Mouse (Mus musculus): ENCODE measurements around the gene Fbxw11. TPM values are rescaled to one million over a fixed set of nuclear protein-coding genes. Genes with fewer than 3 reads are reported as not detected.

The Fbxw11 gene
- polyA plus RNA-seq, 1 experiment from 2014 or later: 65.1 TPM

DNA sequence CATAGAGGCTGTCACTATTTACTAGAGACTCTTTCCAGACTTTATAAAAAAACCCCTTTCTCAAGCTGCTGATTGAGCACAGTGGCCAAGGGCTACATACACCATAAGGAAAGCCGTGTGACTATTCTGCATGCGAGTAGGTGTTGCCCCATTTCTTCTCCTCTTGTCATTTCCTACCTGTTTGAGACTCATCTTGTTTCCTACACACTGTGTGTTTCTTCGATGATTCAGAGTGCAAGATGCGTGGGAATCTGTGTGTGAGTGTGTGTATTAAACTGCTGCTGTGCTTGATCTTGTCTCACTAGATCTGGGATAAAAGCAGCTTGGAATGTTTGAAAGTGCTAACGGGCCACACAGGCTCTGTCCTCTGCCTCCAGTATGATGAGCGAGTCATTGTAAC lies 90.7 kb downstream of the Fbxw11 start:
- ATAC-seq (ENCODE audit: insufficient number of reproducible peaks, low FRiP score, low TSS enrichment, low read depth): no peak
- WGBS: 89% methylated on average over 6 of the region's 6 CpGs

DNA sequence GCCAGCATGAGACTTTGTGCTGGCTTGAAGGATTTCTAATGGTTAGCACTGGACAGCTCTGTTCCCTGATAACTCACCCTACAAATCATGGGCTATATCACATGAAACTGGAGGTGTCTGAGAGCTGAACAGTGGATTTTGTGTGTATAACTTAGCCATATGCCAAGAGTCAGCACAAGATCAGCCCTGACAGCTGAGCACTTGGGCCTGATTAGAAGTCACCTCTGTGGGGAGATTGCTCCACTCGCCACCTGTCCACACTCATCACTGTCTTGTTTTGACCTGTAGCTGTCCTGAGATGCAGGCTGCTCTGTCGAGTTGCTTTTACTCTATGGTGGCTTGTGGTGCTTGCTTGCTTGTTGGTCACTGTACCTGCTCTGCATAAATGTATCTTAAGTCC lies 93.8 kb downstream of the Fbxw11 start:
- H3K36me3 ChIP-seq: peaks cover 80% of the 10 kb centered on the region
- no peaks in the 10 kb centered on the region for H3K4me1 ChIP-seq
- 82% methylated on average over 2 of the region's 2 CpGs for WGBS
- no peaks in the 10 kb centered on the region for H3K27me3 ChIP-seq
- H3K9ac ChIP-seq: no peak overlapping the region
- H3K4me3 ChIP-seq (replicated peaks): no peak overlapping the region
- H3K9me3 ChIP-seq (replicated peaks): no peaks in the 10 kb centered on the region
- ATAC-seq (ENCODE audit: insufficient number of reproducible peaks, low FRiP score, low TSS enrichment, low read depth): no peak
- H3K27ac ChIP-seq (replicated peaks): no peak overlapping the region
- H3K4me2 ChIP-seq (replicated peaks): no peak overlapping the region

More for the DNA sequence above, 90.7 kb downstream of the Fbxw11 start:
- no peaks in the 10 kb centered on the region for H3K4me1 ChIP-seq
- no peak overlapping the region for H3K4me3 ChIP-seq (replicated peaks)
- peaks cover 56% of the 10 kb centered on the region for H3K36me3 ChIP-seq
- H3K9me3 ChIP-seq (replicated peaks): no peaks in the 10 kb centered on the region
- H3K4me2 ChIP-seq (replicated peaks): no peak overlapping the region
- no peaks in the 10 kb centered on the region for H3K27me3 ChIP-seq
- H3K9ac ChIP-seq: no peak overlapping the region
- no peak overlapping the region for H3K27ac ChIP-seq (replicated peaks)

DNA sequence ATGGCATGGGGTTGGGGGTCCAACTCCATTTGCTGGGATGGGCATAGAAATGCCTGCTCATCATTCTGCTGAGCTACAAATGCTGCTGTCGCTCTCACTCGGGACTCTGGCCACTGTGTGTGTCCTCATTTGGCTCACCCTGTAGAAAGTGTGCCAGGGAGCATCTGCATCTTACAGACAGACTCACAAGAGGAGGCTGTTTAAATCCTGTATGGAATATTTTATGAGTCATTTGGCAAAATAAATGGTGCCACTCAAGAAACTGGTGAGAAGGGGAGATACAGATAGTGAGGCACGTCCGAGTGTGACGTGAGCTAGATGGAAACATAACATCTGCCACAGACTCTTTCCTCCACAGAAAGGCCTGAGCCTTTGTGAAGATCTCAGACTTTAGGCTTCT lies 95.2 kb downstream of the Fbxw11 start:
- 88% methylated on average over 5 of the region's 5 CpGs for WGBS
- peaks cover 86% of the 10 kb centered on the region for H3K36me3 ChIP-seq

DNA sequence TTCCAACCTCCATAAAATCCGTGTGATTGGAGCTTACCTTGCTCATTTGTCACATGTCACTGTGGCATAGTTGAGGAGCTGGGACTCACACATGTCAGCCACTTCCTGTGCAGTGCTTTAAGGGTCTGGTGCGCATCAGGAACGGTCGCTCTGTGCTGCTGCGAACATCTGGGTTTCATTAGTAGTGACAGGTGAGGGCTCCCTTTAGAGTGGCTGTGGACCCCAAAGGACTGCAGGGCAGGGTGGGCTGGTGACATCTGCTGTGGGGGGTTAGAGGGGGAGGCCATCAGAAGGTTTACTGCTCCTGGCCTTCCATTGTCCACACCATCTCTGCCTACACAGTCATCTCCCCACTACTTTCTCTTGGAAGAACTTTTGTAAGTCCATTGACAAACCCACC lies 101.4 kb downstream of the Fbxw11 start:
- Histone ChIP-seq H3K27ac (replicated peaks) (no peak overlapping the region), H3K9me3 (replicated peaks) (no peaks in the 10 kb centered on the region), H3K9ac (no peak overlapping the region), H3K27me3 (no peaks in the 10 kb centered on the region), H3K4me2 (replicated peaks) (no peak overlapping the region), H3K36me3 (peaks cover 65% of the 10 kb centered on the region), H3K4me3 (replicated peaks) (no peak overlapping the region), H3K4me1 (no peaks in the 10 kb centered on the region)
- 41% methylated on average over 5 of the region's 5 CpGs for WGBS
- ATAC-seq (ENCODE audit: insufficient number of reproducible peaks, low FRiP score, low TSS enrichment, low read depth): no peak

More for the DNA sequence above, 95.2 kb downstream of the Fbxw11 start:
- no peaks in the 10 kb centered on the region for H3K4me1 ChIP-seq
- H3K9ac ChIP-seq: no peak overlapping the region
- no peak overlapping the region for H3K27ac ChIP-seq (replicated peaks)
- no peak overlapping the region for H3K4me2 ChIP-seq (replicated peaks)
- no peak for ATAC-seq (ENCODE audit: insufficient number of reproducible peaks, low FRiP score, low TSS enrichment, low read depth)
- no peak overlapping the region for H3K4me3 ChIP-seq (replicated peaks)
- no peaks in the 10 kb centered on the region for H3K9me3 ChIP-seq (replicated peaks)
- no peaks in the 10 kb centered on the region for H3K27me3 ChIP-seq

DNA sequence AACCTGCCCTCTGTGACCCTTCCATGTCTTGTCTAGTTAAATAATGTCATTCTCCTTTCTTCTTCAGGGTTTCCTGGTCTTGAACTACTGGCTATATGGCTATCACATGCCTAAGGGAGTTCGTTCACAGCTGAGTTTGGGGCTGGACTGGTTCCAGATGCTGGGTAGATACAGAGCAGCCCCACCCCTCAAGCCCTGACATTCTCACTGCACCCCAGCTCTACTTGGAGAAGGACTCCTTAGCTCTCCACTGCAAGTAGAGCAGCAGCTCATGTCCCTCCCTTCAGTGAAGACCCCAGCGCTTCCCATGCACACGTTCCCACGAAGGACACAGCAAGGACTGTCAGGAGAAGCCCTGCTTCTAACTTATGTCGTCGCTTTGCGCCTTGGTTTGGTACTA lies 101.9 kb downstream of the Fbxw11 start:
- no peak for ATAC-seq (ENCODE audit: insufficient number of reproducible peaks, low FRiP score, low TSS enrichment, low read depth)
- Histone ChIP-seq H3K9me3 (replicated peaks) (no peaks in the 10 kb centered on the region), H3K4me2 (replicated peaks) (no peak overlapping the region), H3K4me1 (no peaks in the 10 kb centered on the region), H3K9ac (no peak overlapping the region), H3K27ac (replicated peaks) (no peak overlapping the region), H3K36me3 (peaks cover 59% of the 10 kb centered on the region), H3K4me3 (replicated peaks) (no peak overlapping the region), H3K27me3 (no peaks in the 10 kb centered on the region)
- WGBS: 86% methylated on average over 7 of the region's 7 CpGs

DNA sequence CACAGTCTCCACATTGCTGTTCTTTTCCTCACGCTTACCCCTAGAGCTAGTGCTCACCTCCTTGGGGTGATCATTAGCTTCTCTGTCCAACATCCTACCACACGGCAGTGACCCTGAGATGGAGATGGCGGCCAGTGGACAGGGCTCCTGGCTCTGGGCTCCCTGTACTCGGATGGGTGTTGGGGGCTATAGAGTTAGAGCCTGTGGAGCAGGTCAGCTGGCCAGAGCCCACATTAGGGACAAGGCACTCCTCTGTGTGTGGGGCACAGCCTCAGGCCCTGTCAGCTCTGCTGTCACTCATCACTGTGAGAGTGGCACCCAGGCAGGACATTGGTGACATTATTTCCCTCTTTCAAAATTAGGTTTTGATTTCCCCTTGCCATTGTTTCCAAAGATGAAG lies 102.9 kb downstream of the Fbxw11 start:
- Histone ChIP-seq H3K27ac (replicated peaks) (no peak overlapping the region), H3K4me2 (replicated peaks) (no peak overlapping the region), H3K4me3 (replicated peaks) (no peak overlapping the region), H3K36me3 (peaks cover 50% of the 10 kb centered on the region), H3K9me3 (replicated peaks) (no peaks in the 10 kb centered on the region), H3K4me1 (no peaks in the 10 kb centered on the region), H3K9ac (no peak overlapping the region), H3K27me3 (no peaks in the 10 kb centered on the region)
- WGBS: 94% methylated on average over 4 of the region's 4 CpGs
- ATAC-seq (ENCODE audit: insufficient number of reproducible peaks, low FRiP score, low TSS enrichment, low read depth): no peak

DNA sequence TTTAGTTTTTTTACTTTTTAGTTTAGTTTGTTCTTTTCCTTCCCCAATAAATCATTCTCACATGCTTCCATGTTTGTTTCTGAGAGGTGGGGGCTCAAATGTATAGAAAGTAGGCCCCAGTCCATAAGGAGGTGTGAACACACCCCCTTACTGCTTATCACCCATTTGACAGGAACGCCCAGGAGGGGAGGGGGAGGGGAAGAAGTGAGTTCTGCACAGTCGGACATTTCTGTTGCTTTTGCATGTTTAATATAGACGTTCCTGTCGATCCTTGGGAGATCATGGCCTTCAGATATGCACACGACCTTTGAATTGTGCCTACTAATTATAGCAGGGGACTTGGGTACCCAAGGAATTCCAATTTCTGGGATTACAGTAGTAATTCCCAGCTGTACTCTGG lies 103.5 kb downstream of the Fbxw11 start:
- Histone ChIP-seq H3K4me1 (no peaks in the 10 kb centered on the region), H3K27me3 (no peaks in the 10 kb centered on the region), H3K4me3 (replicated peaks) (no peak overlapping the region), H3K27ac (replicated peaks) (no peak overlapping the region), H3K36me3 (peaks cover 45% of the 10 kb centered on the region), H3K9ac (no peak overlapping the region), H3K9me3 (replicated peaks) (no peaks in the 10 kb centered on the region), H3K4me2 (replicated peaks) (no peak overlapping the region)
- WGBS: 68% methylated on average over 5 of the region's 5 CpGs
- no peak for ATAC-seq (ENCODE audit: insufficient number of reproducible peaks, low FRiP score, low TSS enrichment, low read depth)

DNA sequence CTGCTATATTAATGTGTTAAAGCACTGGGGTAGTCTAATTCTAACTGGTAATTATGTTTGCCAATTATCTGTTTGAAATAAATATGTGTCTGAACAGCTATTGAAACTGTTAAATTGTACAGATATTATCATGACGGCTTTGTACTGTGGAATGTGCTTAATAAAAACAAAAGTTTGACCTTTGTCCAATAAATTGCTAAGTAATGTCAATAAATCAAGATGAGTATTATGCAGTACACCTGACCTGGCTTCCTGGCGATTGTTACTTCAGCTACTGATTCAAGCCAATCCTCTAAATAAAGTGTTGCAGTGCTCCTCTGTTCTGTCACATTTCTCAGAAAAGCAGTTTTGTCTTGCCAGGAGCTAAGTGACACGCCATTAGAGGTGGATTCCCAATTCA lies 104.0 kb downstream of the Fbxw11 start:
- Histone ChIP-seq H3K36me3 (peaks cover 40% of the 10 kb centered on the region), H3K27ac (replicated peaks) (no peak overlapping the region)

DNA sequence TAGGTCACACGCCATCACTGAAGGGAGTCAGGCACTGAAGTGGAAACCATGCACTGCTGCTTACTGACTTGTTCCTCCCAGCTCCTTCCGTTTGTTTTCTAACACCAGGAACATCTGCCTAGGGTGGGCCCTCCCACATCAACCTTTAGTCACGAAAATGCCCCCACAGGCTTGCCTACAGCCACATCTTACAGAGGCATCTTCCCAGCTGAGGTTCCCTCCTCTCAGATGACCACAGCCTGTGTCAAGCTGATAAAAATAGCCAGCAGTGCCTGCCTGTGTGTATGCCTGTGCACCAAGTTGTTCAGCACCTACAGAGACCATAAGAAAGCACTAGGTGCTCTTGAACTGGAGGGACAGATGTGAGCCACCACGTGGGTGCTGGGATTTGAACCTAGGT lies 106.3 kb downstream of the Fbxw11 start:
- Histone ChIP-seq H3K4me3 (replicated peaks) (no peak overlapping the region), H3K9me3 (replicated peaks) (no peaks in the 10 kb centered on the region), H3K9ac (no peak overlapping the region), H3K36me3 (peaks cover 23% of the 10 kb centered on the region), H3K4me1 (0 out of 2 replicates have a peak, but pooled peaks cover 9% of the 10 kb centered on the region), H3K4me2 (replicated peaks) (no peak overlapping the region), H3K27ac (replicated peaks) (no peak overlapping the region), H3K27me3 (no peaks in the 10 kb centered on the region)
- WGBS: 78% methylated on average over 4 of the region's 4 CpGs
- ATAC-seq (ENCODE audit: insufficient number of reproducible peaks, low FRiP score, low TSS enrichment, low read depth): no peak

More for the DNA sequence above, 104.0 kb downstream of the Fbxw11 start:
- ATAC-seq (ENCODE audit: insufficient number of reproducible peaks, low FRiP score, low TSS enrichment, low read depth): no peak
- no peak overlapping the region for H3K9ac ChIP-seq
- H3K4me3 ChIP-seq (replicated peaks): no peak overlapping the region
- H3K9me3 ChIP-seq (replicated peaks): no peaks in the 10 kb centered on the region
- 0 out of 2 replicates have a peak, but pooled peaks cover 4% of the 10 kb centered on the region for H3K4me1 ChIP-seq
- WGBS: 84% methylated on average over 3 of the region's 3 CpGs
- no peaks in the 10 kb centered on the region for H3K27me3 ChIP-seq
- no peak overlapping the region for H3K4me2 ChIP-seq (replicated peaks)

DNA sequence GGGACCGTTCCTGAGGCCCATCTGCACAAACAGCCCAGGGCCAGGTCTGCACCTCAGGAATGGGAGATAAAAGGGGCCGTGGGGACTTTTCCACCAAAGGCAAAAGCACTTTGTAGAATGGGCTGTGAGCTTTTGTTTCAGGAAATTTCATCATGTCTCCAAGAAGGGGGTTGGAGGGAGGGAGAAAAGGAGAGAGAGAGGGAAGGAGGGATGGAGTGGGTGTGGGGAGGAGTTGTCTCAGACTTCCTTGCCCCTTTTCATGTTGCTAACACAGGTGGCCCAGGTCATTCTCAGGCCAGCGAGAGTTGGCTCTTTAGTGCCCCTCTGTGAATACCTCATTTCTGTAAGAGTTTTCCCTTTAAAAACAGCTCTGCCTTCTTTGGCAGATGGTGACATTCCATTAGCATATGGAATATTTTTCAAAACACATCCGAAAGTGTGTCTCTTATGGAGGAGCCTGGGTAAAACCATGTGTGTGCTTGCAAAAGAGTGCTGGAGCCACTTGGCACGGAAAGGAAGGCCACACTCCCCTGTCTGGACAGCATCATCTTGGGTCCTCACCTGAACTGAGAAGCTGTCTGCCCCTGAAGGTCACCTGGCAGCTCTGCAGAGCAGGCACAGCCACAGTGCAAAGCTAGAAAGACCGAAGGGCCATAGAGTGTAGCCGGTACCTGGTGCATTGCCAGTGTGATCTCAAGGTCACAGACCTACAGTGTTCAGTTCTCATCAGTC lies 109.5 kb downstream of the Fbxw11 start:
- WGBS: 49% methylated on average over 7 of the region's 7 CpGs
- Histone ChIP-seq H3K27ac (replicated peaks) (no peak overlapping the region; the same call in 1 of the 2 replicates), H3K36me3 (peaks cover 4% of the 10 kb centered on the region; the same call in 1 of the 2 replicates), H3K9me3 (replicated peaks) (no peaks in the 10 kb centered on the region), H3K4me1 (0 out of 2 replicates have a peak, but pooled peaks cover 9% of the 10 kb centered on the region), H3K9ac (no peak overlapping the region), H3K27me3 (no peaks in the 10 kb centered on the region), H3K4me3 (replicated peaks) (no peak overlapping the region), H3K4me2 (replicated peaks) (no peak overlapping the region)
- no peak for ATAC-seq (ENCODE audit: insufficient number of reproducible peaks, low FRiP score, low TSS enrichment, low read depth)

DNA sequence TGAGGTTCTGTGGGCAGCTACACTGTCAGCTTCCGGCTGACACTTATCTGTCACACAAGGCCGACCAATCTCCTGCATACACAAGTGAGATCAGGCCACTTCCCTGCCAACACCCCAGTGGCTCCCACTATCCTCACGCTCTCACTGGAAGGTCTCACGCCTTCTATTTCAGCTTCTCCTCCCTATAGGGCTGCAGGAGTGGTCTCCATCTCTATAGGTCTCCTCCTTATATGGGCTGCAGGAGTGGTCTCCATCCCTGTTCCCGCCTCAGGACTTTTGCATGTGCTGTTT lies 110.0 kb downstream of the Fbxw11 start:
- ATAC-seq (ENCODE audit: insufficient number of reproducible peaks, low FRiP score, low TSS enrichment, low read depth): no peak
- WGBS: 83% methylated on average over 5 of the region's 5 CpGs
- H3K27ac ChIP-seq (replicated peaks): no peak overlapping the region

DNA sequence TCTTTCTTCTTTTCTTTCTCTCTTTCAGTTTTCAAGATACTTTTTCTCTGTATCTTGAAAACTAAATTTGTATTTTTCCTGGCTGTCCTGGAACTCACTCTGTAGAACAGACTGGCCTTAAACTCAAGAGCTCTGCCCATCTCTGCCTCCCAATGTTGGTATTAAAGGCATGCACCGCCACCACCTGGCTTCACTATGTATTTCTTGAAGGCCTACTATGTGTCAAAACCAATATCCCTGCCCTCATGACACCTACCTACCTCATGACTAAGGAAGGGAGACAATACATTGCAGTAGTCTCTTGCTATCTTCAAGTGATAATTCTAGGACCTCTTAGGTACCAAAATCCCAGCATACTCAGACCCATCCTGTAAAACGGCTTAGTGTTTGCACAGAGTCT lies 110.8 kb downstream of the Fbxw11 start:
- Histone ChIP-seq H3K36me3 (no peaks in the 10 kb centered on the region), H3K27me3 (no peaks in the 10 kb centered on the region), H3K4me3 (replicated peaks) (no peak overlapping the region), H3K9ac (no peak overlapping the region), H3K9me3 (replicated peaks) (no peaks in the 10 kb centered on the region), H3K4me2 (replicated peaks) (no peak overlapping the region), H3K4me1 (0 out of 2 replicates have a peak, but pooled peaks cover 9% of the 10 kb centered on the region), H3K27ac (replicated peaks) (no peak overlapping the region)
- 90% methylated on average over 2 of the region's 2 CpGs for WGBS
- ATAC-seq (ENCODE audit: insufficient number of reproducible peaks, low FRiP score, low TSS enrichment, low read depth): no peak

More for the DNA sequence above, 110.0 kb downstream of the Fbxw11 start:
- H3K4me1 ChIP-seq: 0 out of 2 replicates have a peak, but pooled peaks cover 9% of the 10 kb centered on the region
- H3K27me3 ChIP-seq: no peaks in the 10 kb centered on the region
- no peaks in the 10 kb centered on the region for H3K9me3 ChIP-seq (replicated peaks)
- no peak overlapping the region for H3K4me3 ChIP-seq (replicated peaks)
- H3K9ac ChIP-seq: no peak overlapping the region
- peaks cover 4% of the 10 kb centered on the region; the same call in 1 of the 2 replicates for H3K36me3 ChIP-seq
- no peak overlapping the region for H3K4me2 ChIP-seq (replicated peaks)

Data from embryonic facial prominence, embryonic 15.5 days (tissue).